Mouse (Mus musculus) CH12.LX (cell line): Measurements from ENCODE around the gene Slc47a1.

Experiments used
- BHLHE40 ChIP-seq: IDR thresholded peaks from 2 replicates; pipeline ENCODE4 v1.6.1; 2011; ENCODE audit warnings: mild to moderate bottlenecking, low read depth, low read length, improper control_type of control experiment
- CTCF ChIP-seq, 2 experiments: IDR thresholded peaks in 1 of 2; conservative IDR thresholded peaks in 1 of 2; 2 replicates each; pipeline ENCODE4 v1.5.1; 2011 to 2012; ENCODE audit warnings: low read depth in 2 of 2, low read length in 2 of 2, improper control_type of control experiment in 1 of 2, inconsistent platforms in 1 of 2, mild to moderate bottlenecking in 1 of 2, moderate library complexity in 1 of 2
- ETS1 ChIP-seq: conservative IDR thresholded peaks from 2 replicates; pipeline ENCODE4 v1.6.1; 2012; ENCODE audit warnings: low read depth, mild to moderate bottlenecking, inconsistent platforms, low read length, improper control_type of control experiment, moderate library complexity
- MAX ChIP-seq: IDR thresholded peaks from 2 replicates; pipeline ENCODE4 v1.6.1; 2011; ENCODE audit warnings: low read length, improper control_type of control experiment
- MEF2A ChIP-seq: IDR thresholded peaks from 2 replicates; pipeline ENCODE4 v1.6.1; 2014; ENCODE audit warnings: low read depth, mild to moderate bottlenecking, inconsistent platforms, low read length, improper control_type of control experiment, borderline replicate concordance
- POLR2A ChIP-seq: IDR thresholded peaks from 2 replicates; pipeline ENCODE4 v1.6.1; 2011; ENCODE audit warnings: low read depth, mild to moderate bottlenecking, improper control_type of control experiment, low read length
- POLR2AphosphoS2 ChIP-seq: IDR thresholded peaks from 2 replicates; pipeline ENCODE4 v1.6.1; 2011; ENCODE audit warnings: low read depth, low read length, improper control_type of control experiment
- RCOR1 ChIP-seq: conservative IDR thresholded peaks from 2 replicates; pipeline ENCODE4 v1.6.1; 2012; ENCODE audit warnings: low read depth, mild to moderate bottlenecking, inconsistent platforms, low read length, improper control_type of control experiment
- SMC3 ChIP-seq: IDR thresholded peaks from 2 replicates; pipeline ENCODE4 v1.6.1; 2011; ENCODE audit warnings: low read depth, low read length, improper control_type of control experiment
- USF1 ChIP-seq: IDR thresholded peaks from 2 replicates; pipeline ENCODE4 v1.6.1; 2014; ENCODE audit warnings: low read depth, mild to moderate bottlenecking, inconsistent platforms, low read length, improper control_type of control experiment
- ZC3H11A ChIP-seq: IDR thresholded peaks from 2 replicates; pipeline ENCODE4 v1.6.1; 2012; ENCODE audit warnings: low read depth, mild to moderate bottlenecking, inconsistent platforms, low read length, improper control_type of control experiment

- no peak for TF ChIP-seq CTCF (conservative IDR thresholded peaks at IDR 0.05 in 1 of 2, IDR thresholded peaks at IDR 0.05 in 1 of 2; ENCODE audit: low read depth in 2 of 2, low read length in 2 of 2)
- TF ChIP-seq MEF2A, result no peak
- no peak for TF ChIP-seq ZC3H11A
- TF ChIP-seq SMC3, result no peak
- no peak for TF ChIP-seq RCOR1
- no peak for TF ChIP-seq POLR2A
- TF ChIP-seq POLR2AphosphoS2, result no peak
- TF ChIP-seq BHLHE40, result no peak
- TF ChIP-seq USF1, result no peak
- no peak for TF ChIP-seq ETS1
- no peak for TF ChIP-seq MAX
Observed at GRCm38 (mm10) chr11:61419253-61419652, 41.1 kb upstream of the Slc47a1 start.
